Mouse (Mus musculus): Measurements from ENCODE around the gene Zcchc18. TPM values are rescaled to one million over a fixed set of nuclear protein-coding genes. Genes with fewer than 3 reads are reported as not detected.
"Not testable (repeated sequence)": the region's sequence is repeated elsewhere in the genome, so short reads cannot be mapped to it uniquely, and the experiment has no call there.

Zcchc18 gene
- polyA plus RNA-seq (2014; fragmentation: Nextera tagmentation; extraction: Ambion mirVana) = 59.5 and 61.3 TPM in 2 replicates

DNA sequence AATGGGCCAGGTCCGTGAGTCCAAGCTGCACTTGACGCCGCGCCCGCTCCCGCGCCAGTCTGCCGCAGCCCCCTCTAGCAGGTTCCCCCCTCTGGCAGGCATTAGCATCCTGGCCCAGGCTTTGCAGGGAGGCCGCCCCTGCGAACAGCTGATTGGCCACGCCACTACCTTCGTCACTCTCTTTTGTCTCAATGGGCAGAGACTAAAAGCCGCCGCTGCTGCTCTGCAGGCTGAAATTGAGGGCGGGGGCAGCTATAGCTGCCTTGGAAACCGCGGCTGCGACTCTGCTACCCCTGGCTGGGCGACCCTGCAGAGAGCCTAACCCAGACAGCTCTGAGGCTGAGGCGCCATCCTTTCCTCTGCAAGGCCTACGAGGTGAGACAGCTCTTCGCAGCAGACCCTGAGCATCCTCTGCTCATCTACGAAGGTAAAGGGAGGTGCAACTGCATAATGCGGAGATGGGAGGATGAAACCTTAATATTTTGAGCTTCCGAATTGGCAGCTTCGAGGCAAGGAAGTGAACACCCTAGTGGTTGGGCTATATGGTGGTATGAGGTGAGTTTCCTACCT lies at the start of gene Zcchc18:
Gene Zcchc18 (plus strand): TSS at position 178 of the 570 bp plus-strand sequence.
- Histone ChIP-seq H3K9ac (replicated peaks; ENCODE audit: low read length) (peak within 1 kb of the TSS; percentile 51), H3K36me3 (replicated peaks; ENCODE audit: control insufficient read depth, insufficient read depth, low read depth, low read length) (no peaks in the 10 kb centered on the region), H3K9me3 (replicated peaks; ENCODE audit: control insufficient read depth, low read length) (no peaks in the 10 kb centered on the region), H3K4me2 (ENCODE audit: low read depth, low read length) (peak within 1 kb of the TSS; percentile 57), H3K4me3 (ENCODE audit: low read depth, low read length) (peak within 1 kb of the TSS; percentile 39), H3K27me3 (ENCODE audit: control insufficient read depth, insufficient read depth, low read length) (no peaks in the 10 kb centered on the region), H3K27ac (replicated peaks; ENCODE audit: low read depth, low read length) (0 out of 2 replicates have a peak within 1 kb of the TSS, but pooled peaks have one; percentile 13), H3K4me1 (ENCODE audit: control insufficient read depth, insufficient read depth, low read length) (no peaks in the 10 kb centered on the region)
- DNase-seq (ENCODE audit: low spot score) (peak; percentile 84), ATAC-seq (replicated peaks; ENCODE audit: insufficient number of reproducible peaks, low FRiP score, low TSS enrichment, low read depth) (peak; percentile 97)
- 12% methylated on average over 26 of the region's 26 CpGs for WGBS

DNA sequence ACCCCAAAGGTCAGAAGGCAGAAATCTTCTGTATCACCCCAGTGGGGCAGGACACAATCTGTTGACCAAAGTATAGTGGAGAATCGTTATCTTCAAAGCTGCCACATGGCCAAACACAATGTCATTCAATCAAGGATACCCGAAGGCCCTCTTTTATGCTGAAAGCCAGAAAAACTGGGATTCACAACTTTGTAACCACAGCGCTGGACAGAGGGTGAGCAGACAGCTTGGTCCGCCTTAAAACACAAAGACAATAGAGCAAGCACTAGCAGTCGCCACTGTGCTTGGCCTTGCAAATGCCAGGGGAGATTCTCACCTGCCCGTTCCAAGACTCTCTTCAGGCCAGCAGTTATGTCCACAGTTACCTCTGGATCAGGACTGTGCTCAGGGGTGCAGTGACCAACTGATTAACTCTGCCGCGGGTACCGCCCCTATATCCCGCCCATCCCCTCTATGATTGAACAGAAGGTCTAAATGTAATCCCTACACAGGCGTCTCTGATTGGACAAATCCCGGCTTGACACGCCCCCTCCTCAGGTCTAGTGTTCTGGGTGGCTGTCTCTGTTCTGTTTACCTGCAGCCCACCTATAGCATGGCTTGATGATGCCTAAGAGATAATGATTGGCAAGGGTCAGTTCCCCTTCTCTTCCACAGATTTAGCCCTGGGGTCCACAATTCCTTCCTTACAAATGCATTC lies 35.2 kb upstream of the Zcchc18 start:
- H3K4me1 ChIP-seq (ENCODE audit: control insufficient read depth, insufficient read depth, low read length); H3K27me3 ChIP-seq (ENCODE audit: control insufficient read depth, insufficient read depth, low read length); H3K27ac ChIP-seq (replicated peaks; ENCODE audit: low read depth, low read length); H3K9ac ChIP-seq (replicated peaks; ENCODE audit: low read length); H3K9me3 ChIP-seq (replicated peaks; ENCODE audit: control insufficient read depth, low read length); H3K36me3 ChIP-seq (replicated peaks; ENCODE audit: control insufficient read depth, insufficient read depth, low read depth, low read length): not testable (repeated sequence)
- ATAC-seq (replicated peaks; ENCODE audit: insufficient number of reproducible peaks, low FRiP score, low TSS enrichment, low read depth) (peak; percentile 100), DNase-seq (ENCODE audit: low spot score) (peak; percentile 80)
- peak overlapping the region; percentile 21 for H3K4me3 ChIP-seq (ENCODE audit: low read depth, low read length)
- WGBS = 27% methylated on average over 13 of the region's 13 CpGs
- peak overlapping the region; percentile 13; the same call in 1 of the 2 replicates for H3K4me2 ChIP-seq (ENCODE audit: low read depth, low read length)

DNA sequence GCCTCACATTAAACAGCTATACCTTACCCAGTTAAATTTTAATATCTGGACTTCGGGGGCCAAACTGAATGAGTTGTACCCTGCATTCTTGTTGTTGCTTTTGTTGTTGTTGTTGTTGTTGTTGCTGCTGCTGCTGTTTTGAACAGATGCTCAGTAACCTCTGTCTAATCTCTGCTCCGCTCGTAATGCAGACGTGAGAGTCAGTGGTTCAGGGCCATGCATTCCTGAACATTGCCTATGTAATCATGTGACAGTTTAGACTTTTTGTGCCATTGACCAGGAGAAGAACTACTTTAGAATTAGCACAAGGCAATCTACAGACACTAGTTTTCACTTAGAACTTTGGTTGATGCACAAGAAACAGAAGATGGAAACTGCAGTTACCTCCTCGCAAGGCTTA lies 34.7 kb upstream of the Zcchc18 start:
- DNase-seq (ENCODE audit: low spot score); H3K9ac ChIP-seq (replicated peaks; ENCODE audit: low read length); H3K27ac ChIP-seq (replicated peaks; ENCODE audit: low read depth, low read length); H3K4me3 ChIP-seq (ENCODE audit: low read depth, low read length); H3K36me3 ChIP-seq (replicated peaks; ENCODE audit: control insufficient read depth, insufficient read depth, low read depth, low read length); H3K9me3 ChIP-seq (replicated peaks; ENCODE audit: control insufficient read depth, low read length); H3K27me3 ChIP-seq (ENCODE audit: control insufficient read depth, insufficient read depth, low read length); H3K4me1 ChIP-seq (ENCODE audit: control insufficient read depth, insufficient read depth, low read length); H3K4me2 ChIP-seq (ENCODE audit: low read depth, low read length): not testable (repeated sequence)
- 55% methylated on average over 5 of the region's 5 CpGs for WGBS
- ATAC-seq (replicated peaks; ENCODE audit: insufficient number of reproducible peaks, low FRiP score, low TSS enrichment, low read depth) = 0 out of 2 replicates have a peak, but pooled peaks have one; percentile 9

DNA sequence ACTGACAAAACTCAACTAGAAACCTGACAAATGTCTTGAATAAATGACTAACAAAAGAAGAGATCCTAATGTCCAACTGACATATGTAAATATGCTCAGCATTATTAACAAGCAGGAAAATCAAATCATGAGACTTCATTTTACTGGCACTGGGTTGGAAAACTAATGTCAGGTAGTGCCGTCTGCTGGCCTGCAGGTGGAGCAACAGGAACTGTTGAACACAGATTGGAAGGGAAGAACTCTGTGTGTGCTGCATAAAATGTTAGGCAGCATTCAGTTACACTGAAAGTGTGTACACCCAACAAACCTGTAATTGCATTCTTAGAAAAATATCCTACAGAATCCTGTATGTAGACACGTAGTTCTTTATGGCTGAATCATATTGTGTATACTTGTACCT lies 33.3 kb upstream of the Zcchc18 start:
- no peaks in the 10 kb centered on the region for H3K27me3 ChIP-seq (ENCODE audit: control insufficient read depth, insufficient read depth, low read length)
- no peaks in the 10 kb centered on the region for H3K4me1 ChIP-seq (ENCODE audit: control insufficient read depth, insufficient read depth, low read length)
- WGBS = 33% methylated on average over 2 of the region's 2 CpGs
- H3K36me3 ChIP-seq (replicated peaks; ENCODE audit: control insufficient read depth, insufficient read depth, low read depth, low read length) = no peaks in the 10 kb centered on the region
- ATAC-seq (replicated peaks; ENCODE audit: insufficient number of reproducible peaks, low FRiP score, low TSS enrichment, low read depth) (no peak), DNase-seq (ENCODE audit: low spot score) (peak; percentile 7)
- no peaks in the 10 kb centered on the region for H3K9me3 ChIP-seq (replicated peaks; ENCODE audit: control insufficient read depth, low read length)
- H3K4me3 ChIP-seq (ENCODE audit: low read depth, low read length) = no peak overlapping the region
- H3K9ac ChIP-seq (replicated peaks; ENCODE audit: low read length) = no peak overlapping the region
- H3K4me2 ChIP-seq (ENCODE audit: low read depth, low read length) = no peak overlapping the region
- H3K27ac ChIP-seq (replicated peaks; ENCODE audit: low read depth, low read length) = no peak overlapping the region

DNA sequence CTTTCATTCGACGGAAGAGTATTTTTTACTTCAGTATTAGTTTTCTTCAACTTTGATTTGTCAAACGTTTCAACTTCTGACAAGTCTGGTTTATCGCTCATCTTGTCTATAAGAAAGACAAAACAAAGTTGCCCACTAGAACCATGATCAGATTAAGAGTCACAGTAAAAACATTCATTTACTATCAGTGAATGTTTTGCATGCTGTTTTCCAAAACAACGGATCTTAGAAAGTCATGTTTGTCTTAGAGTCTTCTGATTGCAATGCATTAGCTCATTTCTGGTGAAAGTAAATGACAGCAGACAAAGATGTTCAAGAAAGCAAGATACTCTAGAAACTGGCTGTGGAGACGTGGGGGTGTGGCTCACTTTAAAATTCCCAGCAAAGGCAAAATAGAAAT lies 17.6 kb upstream of the Zcchc18 start, which contains the start of gene Tmsb15b2:
Gene Tmsb15b2 (minus strand): TSS at position 101 of the 400 bp plus-strand sequence.
- not testable (repeated sequence) for ATAC-seq (replicated peaks; ENCODE audit: insufficient number of reproducible peaks, low FRiP score, low TSS enrichment, low read depth); H3K9ac ChIP-seq (replicated peaks; ENCODE audit: low read length); H3K4me1 ChIP-seq (ENCODE audit: control insufficient read depth, insufficient read depth, low read length); H3K27me3 ChIP-seq (ENCODE audit: control insufficient read depth, insufficient read depth, low read length); H3K27ac ChIP-seq (replicated peaks; ENCODE audit: low read depth, low read length); DNase-seq (ENCODE audit: low spot score); H3K36me3 ChIP-seq (replicated peaks; ENCODE audit: control insufficient read depth, insufficient read depth, low read depth, low read length); H3K9me3 ChIP-seq (replicated peaks; ENCODE audit: control insufficient read depth, low read length)
- Histone ChIP-seq H3K4me2 (ENCODE audit: low read depth, low read length) (peak within 1 kb of the TSS; percentile 37), H3K4me3 (ENCODE audit: low read depth, low read length) (peak within 1 kb of the TSS; percentile 38)
- 86% methylated on average over 6 of the region's 6 CpGs for WGBS

DNA sequence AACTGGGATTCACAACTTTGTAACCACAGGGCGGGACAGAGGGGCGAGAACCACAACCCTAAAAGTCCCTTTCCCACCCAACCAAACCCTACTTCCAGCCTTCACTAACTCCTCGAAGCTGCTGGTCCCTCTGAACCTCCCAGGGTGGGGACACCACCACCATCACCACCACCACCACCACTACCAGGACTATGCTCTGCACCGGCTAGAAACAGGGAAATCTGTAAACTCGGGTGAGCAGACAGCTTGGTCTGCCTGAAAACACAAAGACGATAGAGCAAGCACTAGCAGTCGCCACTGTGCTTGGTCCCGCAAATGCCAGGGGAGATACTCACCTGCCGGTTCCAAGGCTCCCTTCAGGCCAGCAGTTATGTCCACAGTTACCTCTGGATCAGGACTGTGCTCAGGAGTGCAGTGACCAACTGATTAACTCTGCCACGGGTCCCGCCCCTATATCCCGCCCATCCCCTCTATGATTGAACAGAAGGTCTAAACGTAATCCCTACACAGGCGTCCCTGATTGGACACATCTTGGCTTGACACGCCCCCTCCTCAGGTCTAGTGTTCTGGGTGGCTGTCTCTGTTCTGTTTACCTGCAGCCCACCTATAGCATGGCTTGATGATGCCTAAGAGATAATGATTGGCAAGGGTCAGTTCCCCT lies 16.4 kb upstream of the Zcchc18 start, which contains the start of the genes Tmsb15l and Tmsb15b1:
Gene Tmsb15l (minus strand): TSS at position 446 of the 661 bp plus-strand sequence.
Gene Tmsb15b1 (minus strand): TSS at position 451 of the 661 bp plus-strand sequence.
- H3K4me1 ChIP-seq (ENCODE audit: control insufficient read depth, insufficient read depth, low read length) = no peaks in the 10 kb centered on the region
- ATAC-seq (replicated peaks; ENCODE audit: insufficient number of reproducible peaks, low FRiP score, low TSS enrichment, low read depth) = peak; percentile 100
- no peak within 1 kb of the TSS for H3K27ac ChIP-seq (replicated peaks; ENCODE audit: low read depth, low read length)
- peak within 1 kb of the TSS; percentile 37 for H3K4me2 ChIP-seq (ENCODE audit: low read depth, low read length)
- WGBS = 26% methylated on average over 15 of the region's 15 CpGs
- H3K4me3 ChIP-seq (ENCODE audit: low read depth, low read length) = peak within 1 kb of the TSS; percentile 38
- H3K9me3 ChIP-seq (replicated peaks; ENCODE audit: control insufficient read depth, low read length) = no peaks in the 10 kb centered on the region
- H3K36me3 ChIP-seq (replicated peaks; ENCODE audit: control insufficient read depth, insufficient read depth, low read depth, low read length) = no peaks in the 10 kb centered on the region
- DNase-seq (ENCODE audit: low spot score) = peak; percentile 83
- H3K9ac ChIP-seq (replicated peaks; ENCODE audit: low read length) = no peak within 1 kb of the TSS; the same call in 1 of the 2 replicates
- no peaks in the 10 kb centered on the region for H3K27me3 ChIP-seq (ENCODE audit: control insufficient read depth, insufficient read depth, low read length)

DNA sequence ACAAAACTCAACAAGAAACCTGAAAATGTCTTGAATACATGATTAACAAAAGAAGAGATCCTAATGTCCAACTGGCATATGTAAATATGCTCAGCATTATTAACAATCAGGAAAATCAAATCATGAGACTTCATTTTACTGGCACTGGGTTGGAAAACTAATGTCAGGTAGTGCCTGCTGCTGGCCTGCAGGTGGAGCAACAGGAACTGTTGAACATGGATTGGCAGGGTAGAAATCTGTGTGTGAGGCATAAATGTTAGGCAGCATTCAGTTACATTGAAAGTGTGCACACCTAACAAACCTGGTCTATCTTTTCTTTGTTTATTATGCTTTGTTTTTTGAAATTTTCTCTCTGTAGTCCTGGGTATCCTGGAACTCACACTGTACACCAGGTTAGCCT lies 14.3 kb upstream of the Zcchc18 start:
- Histone ChIP-seq H3K4me3 (ENCODE audit: low read depth, low read length) (no peak overlapping the region), H3K9me3 (replicated peaks; ENCODE audit: control insufficient read depth, low read length) (no peaks in the 10 kb centered on the region), H3K4me2 (ENCODE audit: low read depth, low read length) (no peak overlapping the region), H3K27me3 (ENCODE audit: control insufficient read depth, insufficient read depth, low read length) (no peaks in the 10 kb centered on the region), H3K4me1 (ENCODE audit: control insufficient read depth, insufficient read depth, low read length) (no peaks in the 10 kb centered on the region), H3K36me3 (replicated peaks; ENCODE audit: control insufficient read depth, insufficient read depth, low read depth, low read length) (no peaks in the 10 kb centered on the region), H3K27ac (replicated peaks; ENCODE audit: low read depth, low read length) (no peak overlapping the region), H3K9ac (replicated peaks; ENCODE audit: low read length) (no peak overlapping the region)
- ATAC-seq (replicated peaks; ENCODE audit: insufficient number of reproducible peaks, low FRiP score, low TSS enrichment, low read depth) (no peak), DNase-seq (ENCODE audit: low spot score) (peak; percentile 26)

DNA sequence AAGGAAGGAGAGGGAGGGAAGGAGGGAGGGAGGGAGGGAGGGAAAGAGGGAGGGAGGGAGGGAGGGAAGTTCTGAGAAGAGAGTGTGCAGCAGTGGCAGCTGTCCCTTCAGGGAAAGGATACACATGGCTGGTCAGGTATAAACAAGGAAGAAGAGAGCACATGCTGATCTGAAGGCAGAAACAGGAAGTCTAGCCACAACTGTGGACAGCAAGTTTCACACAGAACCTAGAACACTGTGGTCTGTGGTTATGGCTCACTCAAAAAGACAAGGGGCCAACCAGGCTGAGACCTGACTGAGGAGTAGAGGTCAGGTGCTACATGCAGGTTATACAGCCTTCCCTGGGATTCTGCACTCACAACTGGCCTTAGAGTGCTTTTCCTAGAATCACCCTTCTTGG lies 6.9 kb upstream of the Zcchc18 start:
- Histone ChIP-seq H3K4me2 (ENCODE audit: low read depth, low read length) (no peak overlapping the region), H3K4me3 (ENCODE audit: low read depth, low read length) (no peak overlapping the region), H3K9ac (replicated peaks; ENCODE audit: low read length) (no peak overlapping the region), H3K4me1 (ENCODE audit: control insufficient read depth, insufficient read depth, low read length) (no peaks in the 10 kb centered on the region), H3K9me3 (replicated peaks; ENCODE audit: control insufficient read depth, low read length) (no peaks in the 10 kb centered on the region), H3K27ac (replicated peaks; ENCODE audit: low read depth, low read length) (no peak overlapping the region), H3K27me3 (ENCODE audit: control insufficient read depth, insufficient read depth, low read length) (no peaks in the 10 kb centered on the region), H3K36me3 (replicated peaks; ENCODE audit: control insufficient read depth, insufficient read depth, low read depth, low read length) (no peaks in the 10 kb centered on the region)
- ATAC-seq (replicated peaks; ENCODE audit: insufficient number of reproducible peaks, low FRiP score, low TSS enrichment, low read depth) (no peak), DNase-seq (ENCODE audit: low spot score) (no peak)
